Comparison of ENCODE assay signal across 8 mouse cellular contexts in genomic region chr7:34938636-34939261, GRCm38 (mm10). TPM values are rescaled to one million over a fixed set of nuclear protein-coding genes. Genes with fewer than 3 reads are reported as not detected.
DNase-seq lines count a peak whose midpoint lies in the region; ATAC-seq lines count a peak whose summit lies in the region.

No protein-coding gene starts in this region.

- WGBS in kidney, embryonic 16.5 days: 37% methylated on average over 5 of the region's 7 CpGs
- WGBS in embryonic facial prominence, embryonic 15.5 days: 40% methylated on average over 7 of the region's 7 CpGs
- 45% methylated on average over 7 of the region's 7 CpGs for WGBS in limb, embryonic 11.5 days
- WGBS in neural tube, embryonic 15.5 days: 18% methylated on average over 7 of the region's 7 CpGs

- H3K9ac ChIP-seq in kidney, embryonic 16.5 days (replicated peaks; ENCODE audit: low read length): 0 out of 2 replicates have a peak overlapping the region, but pooled peaks have one; percentile 32
- no peak overlapping the region for H3K9ac ChIP-seq in embryonic facial prominence, embryonic 15.5 days
- H3K9ac ChIP-seq in limb, embryonic 11.5 days (ENCODE audit: low read length): no peak overlapping the region; the same call in 1 of the 2 replicates
- H3K9ac ChIP-seq in neural tube, embryonic 15.5 days (replicated peaks): no peak overlapping the region

- peaks cover 32% of the 10 kb centered on the region for H3K36me3 ChIP-seq in kidney, embryonic 16.5 days (ENCODE audit: insufficient read depth, low read length)
- H3K36me3 ChIP-seq in embryonic facial prominence, embryonic 15.5 days: peaks cover 38% of the 10 kb centered on the region
- peaks cover 3% of the 10 kb centered on the region; the same call in 1 of the 2 replicates for H3K36me3 ChIP-seq in limb, embryonic 11.5 days (ENCODE audit: control insufficient read depth, insufficient read depth, low read length)
- H3K36me3 ChIP-seq in neural tube, embryonic 15.5 days: peaks cover 17% of the 10 kb centered on the region

- DNase-seq in kidney, adult 8-10 months: no peak
- DNase-seq in limb, embryonic 11.5 days (ENCODE audit: low spot score): peak; percentile 26
- no peak for DNase-seq in cerebellum, adult 9-10 months
- DNase-seq in gastrocnemius, postnatal 10 days: no peak
- no peak for DNase-seq in adrenal gland, postnatal 14 days

- peaks cover 8% of the 10 kb centered on the region for H3K9me3 ChIP-seq in kidney, embryonic 16.5 days (ENCODE audit: low read length)
- H3K9me3 ChIP-seq in embryonic facial prominence, embryonic 15.5 days (replicated peaks): 0 out of 2 replicates have a peak, but pooled peaks cover 3% of the 10 kb centered on the region
- peaks cover 7% of the 10 kb centered on the region; the same call in 1 of the 2 replicates for H3K9me3 ChIP-seq in limb, embryonic 11.5 days (ENCODE audit: control insufficient read depth, low read length)
- no peaks in the 10 kb centered on the region; the same call in 1 of the 2 replicates for H3K9me3 ChIP-seq in neural tube, embryonic 15.5 days (replicated peaks)

- H3K4me1 ChIP-seq in kidney, embryonic 16.5 days (ENCODE audit: insufficient read depth, low read length): peaks cover 29% of the 10 kb centered on the region
- H3K4me1 ChIP-seq in embryonic facial prominence, embryonic 15.5 days: peaks cover 23% of the 10 kb centered on the region
- peaks cover 18% of the 10 kb centered on the region for H3K4me1 ChIP-seq in limb, embryonic 11.5 days (ENCODE audit: control insufficient read depth, insufficient read depth, low read length)
- peaks cover 25% of the 10 kb centered on the region for H3K4me1 ChIP-seq in neural tube, embryonic 15.5 days

- H3K27me3 ChIP-seq in kidney, embryonic 16.5 days (ENCODE audit: insufficient read depth, low read length): no peaks in the 10 kb centered on the region
- H3K27me3 ChIP-seq in embryonic facial prominence, embryonic 15.5 days: no peaks in the 10 kb centered on the region
- no peaks in the 10 kb centered on the region for H3K27me3 ChIP-seq in limb, embryonic 11.5 days (ENCODE audit: control insufficient read depth, insufficient read depth, low read length)
- no peaks in the 10 kb centered on the region for H3K27me3 ChIP-seq in neural tube, embryonic 15.5 days (replicated peaks)

- ATAC-seq in kidney, embryonic 16.5 days (ENCODE audit: low FRiP score, low TSS enrichment): peak; percentile 58
- ATAC-seq in embryonic facial prominence, embryonic 15.5 days (ENCODE audit: insufficient number of reproducible peaks, low FRiP score, low TSS enrichment, low read depth): peak; percentile 29
- ATAC-seq in limb, embryonic 11.5 days (ENCODE audit: insufficient number of reproducible peaks, low FRiP score, low TSS enrichment, low read depth): no peak
- ATAC-seq in neural tube, embryonic 15.5 days (ENCODE audit: low FRiP score): 0 out of 2 replicates have a peak, but pooled peaks have one; percentile 5

- H3K27ac ChIP-seq in kidney, embryonic 16.5 days (ENCODE audit: low read length): peak overlapping the region; percentile 61
- H3K27ac ChIP-seq in embryonic facial prominence, embryonic 15.5 days (replicated peaks): peak overlapping the region; percentile 78
- H3K27ac ChIP-seq in limb, embryonic 11.5 days (replicated peaks; ENCODE audit: low read depth, low read length): peak overlapping the region; percentile 53; the same call in 1 of the 2 replicates
- peak overlapping the region; percentile 77 for H3K27ac ChIP-seq in neural tube, embryonic 15.5 days (replicated peaks)

- no peak overlapping the region for H3K4me3 ChIP-seq in kidney, embryonic 16.5 days (ENCODE audit: low read length)
- H3K4me3 ChIP-seq in embryonic facial prominence, embryonic 15.5 days (replicated peaks): no peak overlapping the region
- H3K4me3 ChIP-seq in limb, embryonic 11.5 days (ENCODE audit: low read depth, low read length): no peak overlapping the region
- no peak overlapping the region for H3K4me3 ChIP-seq in neural tube, embryonic 15.5 days (replicated peaks)

- no peak overlapping the region for H3K4me2 ChIP-seq in kidney, embryonic 16.5 days (replicated peaks; ENCODE audit: low read depth, low read length)
- no peak overlapping the region for H3K4me2 ChIP-seq in embryonic facial prominence, embryonic 15.5 days (replicated peaks)
- H3K4me2 ChIP-seq in limb, embryonic 11.5 days (ENCODE audit: low read depth, severe bottlenecking): no peak overlapping the region
- no peak overlapping the region for H3K4me2 ChIP-seq in neural tube, embryonic 15.5 days

RNA-seq across cellular contexts. Expression of gene Pepd, which starts 26.6 kb away (rescaled TPM):
- 134 and 148 TPM in 2 replicates for polyA plus RNA-seq in kidney, embryonic 16.5 days (2015; fragmentation: Nextera tagmentation; extraction: Ambion mirVana)
- polyA plus RNA-seq in embryonic facial prominence, embryonic 15.5 days (2015; fragmentation: Nextera tagmentation; extraction: Ambion mirVana): 74.3 and 76.9 TPM in 2 replicates
- 68.6 and 72.5 TPM in 2 replicates for polyA plus RNA-seq in limb, embryonic 11.5 days (2014; fragmentation: Nextera tagmentation; extraction: Ambion mirVana)
- 67.5 and 74.9 TPM in 2 replicates for polyA plus RNA-seq in neural tube, embryonic 15.5 days (2015; fragmentation: Nextera tagmentation; extraction: Ambion mirVana)
- 10 to 100 TPM; 28.7 to 29.8 TPM for total RNA-seq in gastrocnemius, postnatal 10 days (2021)
- total RNA-seq in adrenal gland, postnatal 14 days (2021): 52.8 and 53.9 TPM in 2 replicates
